Mouse (Mus musculus): ENCODE results near the gene Rps2.
"Not testable (repeated sequence)": the region's sequence is repeated elsewhere in the genome, so short reads cannot be mapped to it uniquely, and the experiment has no call there.

Rps2 gene

DNA sequence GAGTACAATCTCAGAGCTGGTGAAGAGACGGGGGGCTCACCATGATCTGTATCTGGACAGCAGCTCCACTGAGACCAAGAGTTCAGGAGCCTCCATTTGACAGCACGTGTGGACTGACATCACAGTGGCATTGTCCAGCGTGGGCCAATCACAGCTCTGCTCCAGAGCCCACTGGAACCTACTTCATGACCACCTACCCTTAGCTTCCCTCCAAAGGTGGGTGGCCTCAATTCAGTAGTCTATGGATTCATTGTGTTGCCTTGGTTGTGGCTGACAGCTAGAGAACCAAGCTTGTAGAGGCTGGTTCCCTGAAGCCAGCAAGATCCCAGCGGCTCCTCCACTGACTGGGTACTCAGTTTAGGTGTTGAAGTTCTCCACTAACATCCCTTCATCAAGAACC is at the start of gene Rps2, which contains the start of gene Rnf151:
TSS of gene Rps2 (plus strand) at position 174 of the 400 bp plus-strand sequence.
TSS of gene Rnf151 (minus strand) at position 121 of the 400 bp plus-strand sequence.
- DNase-seq (ENCODE audit: low read depth) = no peak

DNA sequence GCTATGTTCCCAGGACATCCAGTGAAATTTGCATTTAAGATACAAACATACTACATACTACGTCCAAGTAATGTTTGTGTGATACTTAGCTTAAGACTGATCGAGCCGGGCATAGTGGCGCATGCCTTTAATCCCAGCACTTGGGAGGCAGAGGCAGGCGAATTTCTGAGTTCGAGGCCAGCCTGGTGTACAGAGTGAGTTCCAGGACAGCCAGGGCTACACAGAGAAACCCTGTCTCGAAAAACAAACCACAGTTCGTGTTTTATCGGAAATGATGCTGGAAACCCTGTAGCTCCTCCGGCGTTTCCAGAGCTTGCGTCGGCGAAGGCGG is 48.7 kb upstream of the Rps2 start:
- not testable (repeated sequence) for DNase-seq (ENCODE audit: low read depth)

DNA sequence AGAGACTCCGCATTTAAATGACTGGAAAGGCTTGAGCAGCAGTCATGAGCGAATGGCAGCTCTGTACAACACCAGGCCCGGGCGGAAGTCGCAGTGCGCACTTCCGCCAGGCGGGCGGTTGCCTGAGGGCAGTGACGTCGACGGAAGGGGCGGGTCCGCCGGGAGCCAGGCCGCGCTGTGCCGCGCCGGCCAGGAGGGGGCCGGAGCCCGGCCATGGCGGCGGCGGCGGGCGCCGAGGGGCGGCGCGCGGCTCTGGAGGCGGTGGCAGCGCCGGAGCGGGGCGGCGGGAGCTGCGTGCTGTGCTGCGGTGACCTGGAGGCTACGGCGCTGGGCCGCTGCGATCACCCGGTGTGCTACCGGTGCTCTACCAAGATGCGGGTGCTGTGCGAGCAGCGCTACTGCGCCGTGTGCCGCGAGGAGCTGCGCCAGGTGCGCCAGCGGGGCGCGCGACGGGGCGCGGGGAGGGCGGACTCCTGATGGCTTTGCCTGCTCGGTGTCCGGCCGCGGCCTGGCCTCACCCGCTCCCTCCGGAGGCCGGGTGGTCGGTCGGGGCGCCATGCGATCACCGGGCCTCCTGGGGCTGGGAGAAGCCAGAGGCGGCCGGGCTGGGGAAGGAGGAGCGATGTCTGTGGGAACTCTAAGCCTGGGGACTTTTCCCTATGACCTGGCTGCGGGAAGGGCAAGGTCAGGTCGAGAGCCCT is 48.2 kb upstream of the Rps2 start, which contains the start of gene Zfp598:
TSS of gene Zfp598 (plus strand) at position 143 of the 701 bp plus-strand sequence.
- peak; percentile 95 for DNase-seq (ENCODE audit: low read depth)

DNA sequence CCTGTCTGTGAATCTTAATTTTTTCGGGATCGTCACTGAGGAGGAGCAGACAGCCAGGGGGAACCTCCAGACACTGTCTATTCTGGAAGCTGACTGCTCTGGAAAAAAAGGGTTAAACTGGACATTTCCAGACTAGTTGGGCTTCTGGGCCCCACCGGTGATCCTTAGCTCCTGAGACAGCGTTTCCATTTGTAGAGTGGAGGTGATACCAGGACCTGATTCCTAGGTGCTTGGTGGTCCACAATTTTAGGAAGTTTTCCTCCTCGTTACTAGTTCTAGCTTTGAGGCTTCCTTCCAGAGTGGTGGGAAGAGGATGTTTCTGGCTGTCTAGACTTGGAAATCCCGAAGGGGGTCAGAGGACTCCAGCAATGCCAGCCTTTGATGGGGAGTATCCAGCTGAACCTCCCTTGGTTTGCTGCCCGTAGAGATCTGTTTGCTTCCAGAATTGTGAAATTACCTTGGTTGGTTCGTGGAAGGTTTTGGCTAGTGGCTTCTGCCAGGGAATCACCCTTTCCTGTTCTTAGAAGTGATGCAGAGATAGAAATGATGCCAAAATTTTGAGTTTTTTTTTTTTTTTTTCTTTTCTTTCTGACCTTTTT is 47.6 kb upstream of the Rps2 start:
- no peak for DNase-seq (ENCODE audit: low read depth)

DNA sequence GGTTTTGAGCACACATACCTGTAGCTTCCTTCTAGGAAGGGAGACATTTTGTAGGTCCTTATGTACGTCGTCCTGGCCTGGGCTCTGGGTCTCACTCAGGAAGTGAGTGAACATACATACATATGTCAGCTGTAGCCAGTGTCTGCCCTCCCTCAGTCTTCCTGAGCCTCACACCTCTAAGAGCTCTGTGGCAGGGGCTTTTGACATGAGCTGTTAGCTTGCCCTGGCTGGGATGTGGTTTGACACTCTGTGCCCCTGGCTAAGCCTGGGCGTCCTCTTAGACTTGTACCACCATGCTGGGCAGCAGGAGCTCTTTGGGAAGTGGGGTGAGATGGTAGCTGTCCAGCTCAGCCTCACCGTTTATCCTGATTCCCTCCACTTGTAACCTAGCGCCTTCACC is 46.6 kb upstream of the Rps2 start:
- DNase-seq (ENCODE audit: low read depth) = peak; percentile 43

DNA sequence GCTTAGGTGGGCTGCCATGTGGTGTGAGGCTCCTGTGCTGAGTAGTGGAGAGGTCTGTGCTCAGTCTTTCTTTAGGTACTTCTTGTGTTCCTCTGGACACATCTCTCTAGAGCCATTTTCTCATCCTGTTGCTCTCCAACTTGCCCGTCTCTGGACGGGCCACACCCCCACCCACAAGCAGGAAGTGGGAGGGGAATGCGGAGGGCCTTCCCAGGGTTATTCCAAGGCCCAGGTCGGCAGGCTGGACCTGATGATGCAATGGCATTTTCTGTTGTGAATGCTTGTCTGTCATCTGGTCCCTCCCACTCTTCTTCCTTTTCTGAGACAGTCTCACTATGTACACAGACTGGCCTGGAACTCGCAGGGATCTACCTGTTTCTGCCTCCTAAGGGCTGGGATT is 45.8 kb upstream of the Rps2 start:
- no peak for DNase-seq (ENCODE audit: low read depth)

DNA sequence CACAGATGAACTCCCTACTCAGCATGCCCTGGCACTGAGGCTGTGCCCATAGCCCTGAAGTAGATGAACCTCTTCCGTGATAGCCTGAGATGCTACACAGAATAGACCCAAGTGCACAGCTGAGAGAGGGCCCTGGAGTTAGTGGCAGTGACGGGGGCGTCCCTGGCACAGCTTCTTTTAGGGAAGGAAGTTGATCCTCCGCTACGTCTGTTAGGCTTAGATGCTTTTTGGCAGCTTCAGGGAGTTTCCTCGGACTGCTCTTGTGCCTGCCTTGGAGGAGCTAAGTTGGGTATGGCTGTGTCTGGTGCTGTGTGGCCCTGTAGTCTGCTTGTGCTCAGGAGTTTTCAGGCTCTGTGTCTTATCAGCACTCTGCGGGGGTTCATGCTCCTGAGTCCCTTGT is 43.6 kb upstream of the Rps2 start:
- no peak for DNase-seq (ENCODE audit: low read depth)

DNA sequence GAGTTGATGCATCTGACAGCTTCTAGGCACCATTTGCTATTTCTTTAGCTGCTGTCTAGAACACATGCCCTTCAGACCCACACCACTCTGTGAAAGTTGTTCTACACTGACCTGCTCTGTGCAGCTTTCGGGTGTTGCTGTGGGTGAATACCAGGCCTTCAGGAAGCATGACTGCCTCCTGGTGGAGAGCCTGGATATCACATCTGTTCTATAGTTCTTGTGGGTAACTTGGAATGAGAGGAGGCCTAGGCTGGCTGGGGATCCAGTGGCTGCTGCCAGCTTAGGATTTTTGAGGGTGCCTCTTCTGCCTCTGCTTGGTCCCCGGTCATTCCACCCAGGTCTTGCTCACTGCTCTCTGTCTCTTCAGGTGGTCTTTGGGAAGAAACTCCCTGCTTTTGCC is 41.7 kb upstream of the Rps2 start:
- peak; percentile 89 for DNase-seq (ENCODE audit: low read depth)

DNA sequence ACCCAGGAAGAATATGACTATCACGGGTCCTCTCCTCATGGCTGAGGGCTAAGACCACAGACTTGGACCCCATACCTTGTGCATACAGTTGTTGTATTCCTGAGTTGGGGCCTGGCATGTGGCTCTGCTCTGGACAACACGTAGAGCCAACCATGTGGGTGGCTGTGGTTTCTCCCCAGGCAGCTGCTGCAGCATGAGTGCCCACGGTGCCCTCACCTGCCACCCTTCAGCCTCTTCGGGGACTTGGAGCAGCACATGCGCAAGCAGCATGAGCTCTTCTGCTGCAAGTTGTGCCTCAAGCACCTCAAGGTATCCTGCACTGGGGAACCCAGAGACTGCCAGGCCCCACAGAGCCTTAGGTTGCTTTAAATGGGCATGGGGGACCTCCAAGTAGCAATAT is 41.0 kb upstream of the Rps2 start:
- no peak for DNase-seq (ENCODE audit: low read depth)

DNA sequence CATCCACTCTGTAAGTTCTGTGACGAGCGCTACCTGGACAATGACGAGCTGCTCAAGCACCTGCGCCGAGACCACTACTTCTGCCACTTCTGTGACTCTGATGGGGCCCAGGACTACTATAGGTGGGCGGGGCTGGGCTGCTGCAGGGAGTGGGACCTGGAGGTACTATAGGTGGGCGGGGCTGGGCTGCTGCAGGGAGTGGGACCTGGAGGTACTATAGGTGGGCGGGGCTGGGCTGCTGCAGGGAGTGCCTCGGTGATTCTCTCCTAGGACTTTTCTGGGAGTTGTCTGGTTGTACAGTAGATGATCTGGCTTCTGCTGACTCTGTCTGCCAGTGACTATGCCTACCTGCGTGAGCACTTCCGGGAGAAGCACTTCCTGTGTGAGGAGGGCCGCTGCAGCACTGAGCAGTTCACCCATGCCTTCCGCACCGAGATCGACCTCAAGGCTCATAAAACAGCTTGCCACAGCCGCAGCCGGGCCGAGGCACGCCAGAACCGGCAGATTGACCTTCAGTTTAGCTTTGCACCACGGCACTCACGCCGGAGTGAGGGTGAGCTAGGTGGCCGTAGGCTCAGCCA is 40.3 kb upstream of the Rps2 start:
- DNase-seq (ENCODE audit: low read depth) = no peak

DNA sequence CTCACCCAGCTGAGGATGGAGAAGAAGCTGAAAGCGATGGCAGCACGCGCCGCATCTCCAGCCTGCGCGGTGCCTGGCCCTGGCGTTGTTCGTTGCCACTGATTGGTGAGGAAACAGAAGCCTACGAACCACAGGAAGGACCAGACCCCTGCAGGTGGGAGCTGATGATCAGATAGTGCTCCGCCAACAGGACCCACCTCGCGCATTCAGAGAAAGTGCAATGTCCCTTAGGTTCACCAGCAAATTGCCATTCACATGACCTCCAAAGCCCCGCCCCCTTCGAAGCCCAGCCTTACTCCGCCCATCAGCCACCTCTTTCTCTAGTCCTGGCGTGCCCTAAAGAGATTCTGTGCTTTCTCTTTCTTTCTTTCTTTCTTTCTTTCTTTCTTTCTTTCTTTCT is 31.4 kb upstream of the Rps2 start:
- DNase-seq (ENCODE audit: low read depth) = peak; percentile 87

DNA sequence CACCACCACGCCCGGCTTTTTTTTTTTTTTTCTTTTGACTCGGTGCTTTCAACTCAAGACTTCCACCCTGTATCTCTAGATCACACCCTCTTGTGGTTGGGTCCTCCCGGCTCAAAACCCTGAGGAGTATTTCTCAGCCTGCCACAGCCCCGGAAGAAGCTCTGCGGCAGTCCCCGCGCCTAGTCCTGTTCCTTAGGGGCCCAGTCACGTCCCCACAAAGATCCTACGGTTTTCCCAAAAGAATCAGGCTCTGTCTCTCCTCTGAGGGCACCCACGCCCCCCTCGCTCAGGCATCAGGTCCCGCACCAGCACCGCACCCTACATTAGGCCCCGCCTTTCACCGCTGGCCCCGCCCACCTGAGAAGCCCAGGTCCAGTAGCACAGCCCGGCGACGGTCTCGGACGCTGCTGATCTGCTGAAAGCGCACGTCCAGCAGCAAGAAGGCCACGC is 30.7 kb upstream of the Rps2 start:
- DNase-seq (ENCODE audit: low read depth) = peak; percentile 85

DNA sequence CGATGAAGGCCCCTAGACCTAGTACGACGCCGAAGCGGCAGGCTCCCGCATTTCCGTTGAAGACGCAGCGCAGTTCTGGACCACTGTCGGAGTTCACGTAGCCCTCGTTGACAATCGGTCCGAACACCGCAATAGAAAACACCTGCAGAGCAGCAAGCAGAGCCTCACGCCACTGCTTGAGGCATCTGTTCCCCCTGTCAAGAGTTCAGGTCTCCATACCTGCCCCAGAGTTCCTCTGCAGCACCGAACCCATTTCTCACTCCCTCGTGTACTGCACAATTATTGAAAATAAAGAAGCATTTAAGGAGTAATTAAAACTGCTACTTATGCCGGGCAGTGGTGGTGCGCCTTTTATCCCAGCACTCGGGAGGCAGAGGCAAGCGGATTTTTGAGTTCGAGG is 30.3 kb upstream of the Rps2 start:
- no peak for DNase-seq (ENCODE audit: low read depth)

DNA sequence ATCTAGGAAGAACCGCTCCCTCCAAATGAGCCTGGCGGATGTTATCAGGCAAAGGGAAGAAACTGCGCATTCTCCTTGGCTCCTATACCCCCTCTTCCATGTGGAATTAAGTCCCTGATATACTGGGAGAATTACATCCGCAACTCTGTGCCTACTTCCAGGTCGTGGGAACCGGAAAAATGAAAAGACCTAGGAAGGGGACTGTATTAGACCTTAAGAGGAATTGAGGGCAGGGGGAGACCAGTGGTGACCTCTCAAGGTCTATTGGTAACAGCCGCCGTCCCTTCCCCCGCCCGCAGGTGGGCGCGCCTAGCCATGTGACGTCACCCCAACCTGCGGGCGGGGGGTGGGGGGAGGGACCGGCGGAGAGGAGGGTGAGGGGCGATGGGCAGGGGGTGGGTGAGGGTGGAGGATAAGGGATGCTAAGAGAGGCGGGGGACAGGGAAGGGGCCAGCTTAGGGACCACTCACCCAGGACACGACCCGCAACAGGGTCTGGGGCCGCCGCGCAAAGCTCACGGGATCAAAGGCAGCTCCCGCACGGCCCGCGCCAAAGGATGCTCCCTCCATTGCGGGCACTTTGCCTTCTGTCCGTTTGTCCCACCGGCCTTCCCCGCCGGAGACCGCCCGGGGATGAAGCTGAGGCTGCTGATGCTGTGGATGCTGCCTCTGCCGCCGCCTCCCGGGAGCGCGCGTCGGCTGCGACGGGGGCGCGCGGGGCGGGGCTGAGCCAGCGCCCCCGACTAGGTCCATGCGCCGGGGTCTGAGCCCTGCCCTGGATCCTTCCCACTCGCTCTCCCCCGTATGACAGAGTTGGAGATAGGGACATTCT is 28.4 kb upstream of the Rps2 start, which contains the start of gene Syngr3:
TSS of gene Syngr3 (minus strand) at position 705 of the 831 bp plus-strand sequence.
- DNase-seq (ENCODE audit: low read depth) = peak; percentile 49

DNA sequence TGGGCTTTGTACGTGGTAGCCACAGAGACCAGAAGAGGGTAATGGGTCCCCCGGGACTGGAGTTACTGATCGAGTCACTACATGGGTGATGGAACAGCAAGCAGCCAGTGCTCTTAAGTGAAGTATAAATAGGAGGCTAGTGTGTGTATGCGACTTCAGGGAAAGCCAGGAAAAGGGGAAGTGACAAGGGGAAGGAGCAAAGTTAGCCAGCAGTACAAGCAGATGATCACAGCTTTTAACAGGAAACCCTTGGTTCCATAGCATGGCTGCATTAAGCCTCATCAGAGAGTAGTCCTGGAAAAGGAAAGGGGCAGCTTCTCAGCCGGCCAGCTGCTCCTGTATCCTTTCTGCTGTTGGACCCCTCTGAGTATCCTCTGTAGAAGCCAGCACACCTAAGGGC is 25.5 kb upstream of the Rps2 start:
- DNase-seq (ENCODE audit: low read depth) = no peak

DNA sequence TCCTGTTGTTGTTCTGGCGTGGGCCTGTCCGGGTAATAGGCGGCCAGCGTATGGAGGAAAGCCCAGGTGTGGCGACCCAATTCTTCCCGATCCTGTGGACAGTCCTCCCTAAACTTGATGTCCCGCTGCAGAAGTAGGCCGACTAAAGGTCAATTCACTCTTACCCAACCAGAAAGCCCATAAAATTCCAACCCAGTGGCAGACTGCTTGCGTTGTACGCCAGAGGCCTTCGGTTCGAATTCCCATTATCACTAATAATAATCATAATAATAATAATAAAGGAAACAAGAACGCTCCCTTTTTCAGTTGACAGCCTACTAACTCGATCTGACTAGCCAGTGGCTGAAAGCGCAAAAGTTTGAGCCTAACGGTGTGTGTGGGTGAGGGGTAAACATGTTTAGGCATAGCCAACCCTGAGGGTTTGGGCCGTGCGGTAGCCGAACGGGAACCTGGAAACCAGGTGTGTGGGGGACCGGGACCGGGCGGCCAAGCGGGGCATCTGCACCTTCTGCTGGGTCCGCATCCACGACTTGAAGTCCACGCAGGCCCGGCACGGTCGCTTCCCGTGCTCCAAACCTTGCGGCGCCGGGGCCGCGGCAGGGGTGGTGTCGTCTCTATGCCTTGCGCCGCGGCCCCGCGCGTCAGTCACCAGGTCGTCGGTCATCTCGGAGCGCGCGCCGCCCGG is 22.4 kb upstream of the Rps2 start:
- no peak for DNase-seq (ENCODE audit: low read depth)

DNA sequence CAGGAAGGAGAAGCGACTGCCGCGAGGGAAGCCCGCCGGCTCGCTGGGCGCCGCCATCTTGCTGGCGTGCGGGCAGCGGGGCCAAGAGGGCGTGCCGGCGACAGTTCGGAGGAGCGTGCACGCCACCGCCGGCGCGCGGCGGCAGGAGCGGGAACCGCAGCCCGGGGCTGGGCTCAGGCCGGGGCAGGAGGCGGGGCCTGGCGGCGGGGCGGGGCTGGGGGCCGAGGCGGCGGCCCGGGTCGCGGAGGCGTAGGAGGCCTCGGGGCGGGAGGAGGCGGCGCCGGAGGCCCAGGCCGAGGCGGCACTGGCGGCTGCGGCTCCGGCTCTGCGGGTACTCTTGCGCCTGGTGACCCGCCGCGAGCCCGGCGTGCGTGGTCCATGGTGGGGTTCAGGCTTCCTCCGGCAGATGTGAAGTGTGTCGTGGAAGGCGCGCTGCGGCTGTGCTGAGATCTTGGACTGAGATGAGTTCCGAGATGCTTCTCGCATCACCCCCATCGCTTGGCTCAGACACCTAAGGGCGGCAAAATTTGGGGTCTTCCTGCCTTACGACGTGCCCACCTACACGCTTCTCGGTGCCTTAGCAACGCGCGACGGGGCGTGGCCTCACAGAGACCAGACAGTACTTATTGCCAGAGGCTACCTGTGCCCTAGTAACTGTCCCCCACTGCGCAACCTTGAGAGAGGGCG is 21.8 kb upstream of the Rps2 start, which contains the start of the genes Gfer and Noxo1:
TSS of gene Gfer (minus strand) at position 146 of the 687 bp plus-strand sequence.
TSS of gene Noxo1 (plus strand) at position 224 of the 687 bp plus-strand sequence.
- peak; percentile 91 for DNase-seq (ENCODE audit: low read depth)

DNA sequence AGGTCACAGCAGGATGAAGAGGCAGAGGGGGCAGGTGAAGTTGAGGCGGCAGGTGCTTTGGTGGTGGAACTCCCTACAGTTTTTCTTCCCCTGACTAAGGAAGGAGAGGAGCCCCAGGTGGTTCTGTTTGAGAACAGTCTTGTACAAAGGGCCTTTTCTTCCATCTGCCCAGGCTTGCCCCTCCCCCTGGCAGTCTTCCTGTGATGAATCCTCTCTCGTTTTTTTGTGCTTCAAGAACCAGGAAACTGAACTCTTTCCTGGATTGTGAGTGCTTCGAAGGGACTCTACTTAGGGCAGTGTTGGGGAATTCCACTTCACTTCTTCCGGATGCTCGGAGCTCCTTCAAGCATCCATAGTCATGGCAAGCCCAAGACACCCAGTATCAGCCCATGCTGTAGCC is 19.9 kb upstream of the Rps2 start:
- DNase-seq (ENCODE audit: low read depth) = no peak

DNA sequence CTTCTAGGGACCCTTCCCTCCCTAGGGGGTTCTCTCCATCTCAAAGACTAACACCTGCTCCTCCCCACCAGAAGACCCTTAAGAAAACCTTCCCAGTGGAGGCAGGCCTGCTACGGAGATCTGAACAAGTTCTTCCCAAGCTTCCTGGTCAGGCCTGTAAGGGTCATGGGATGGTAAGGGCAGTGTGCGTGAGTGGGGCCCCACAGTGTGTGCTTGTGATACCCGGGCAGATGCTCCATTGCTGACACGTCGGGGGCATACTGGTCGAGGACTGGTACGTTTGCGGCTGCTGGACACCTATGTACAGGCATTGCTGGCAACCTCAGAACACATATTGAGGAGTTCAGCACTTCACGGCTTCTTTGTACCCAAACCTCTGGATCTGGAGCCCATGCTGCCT is 19.2 kb upstream of the Rps2 start:
- no peak for DNase-seq (ENCODE audit: low read depth)

DNA sequence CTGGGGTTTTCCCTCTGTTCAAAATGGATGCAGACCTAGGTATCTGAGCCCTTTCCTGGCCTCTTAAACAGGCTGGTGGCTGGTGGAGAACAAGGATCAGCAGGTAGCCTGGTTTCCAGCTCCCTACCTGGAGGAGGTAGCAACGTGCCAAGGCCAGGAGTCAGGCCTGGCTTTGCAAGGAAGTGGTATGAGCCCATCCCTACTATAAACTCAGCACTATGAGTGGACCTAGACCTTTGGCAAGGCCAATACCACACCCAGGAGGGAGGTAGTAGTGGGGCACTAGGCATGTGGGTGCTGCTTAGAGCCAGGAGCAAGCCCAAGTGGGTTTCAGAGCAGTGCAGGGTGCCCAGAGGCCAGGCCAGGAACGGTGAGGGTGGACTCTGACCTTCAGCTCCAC is 18.4 kb upstream of the Rps2 start:
- no peak for DNase-seq (ENCODE audit: low read depth)

DNA sequence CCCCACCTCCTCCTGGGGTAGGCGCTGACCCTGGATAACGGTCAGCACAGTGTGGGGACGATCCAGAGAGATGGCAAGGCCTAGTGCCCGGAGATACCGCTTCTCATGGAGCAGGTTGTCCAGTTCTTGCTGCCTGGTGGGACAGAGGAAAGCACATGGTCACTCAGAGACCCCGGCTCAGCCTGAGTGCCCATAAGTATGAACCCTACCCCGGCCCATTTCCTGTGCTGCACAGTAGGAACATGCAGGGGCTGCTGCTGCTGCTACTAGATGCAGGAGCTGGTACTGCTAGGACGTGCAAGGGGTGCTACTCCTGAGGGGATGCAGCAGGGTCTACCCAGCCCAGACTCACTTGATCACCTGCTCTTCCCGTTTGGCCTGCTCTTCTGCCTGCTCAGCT is 16.7 kb upstream of the Rps2 start:
- no peak for DNase-seq (ENCODE audit: low read depth)

Data from induced T-regulatory cell, adult 2 months (primary cell).